Mouse (Mus musculus): ENCODE data around the gene Svbp. TPM values are rescaled to one million over a fixed set of nuclear protein-coding genes. Genes with fewer than 3 reads are reported as not detected.
A peak's percentile ranks its signal among the peaks of the same experiment; 100 is the strongest.

Gene Svbp
- total and polyA plus RNA-seq, 3 experiments: 15.7 to 23.5 (median 15.8) TPM

- Histone ChIP-seq H3K9me3 (replicated peaks; ENCODE audit: low read length) (no peaks in the 10 kb centered on the region), H3K36me3 (replicated peaks in 1 of 2; ENCODE audit: control insufficient read depth in 1 of 2, insufficient read depth in 1 of 2, low read length in 1 of 2) (peaks cover 0 to 8% of the 10 kb centered on the region in 2 experiments), H3K79me2 (replicated peaks; ENCODE audit: control insufficient read depth, extremely low read depth, insufficient read depth, poor library complexity, severe bottlenecking) (no peaks in the 10 kb centered on the region), H3K4me3 (replicated peaks in 1 of 3; ENCODE audit: low read depth in 2 of 3, low read length in 2 of 3, poor library complexity in 1 of 3) (no peak within 1 kb of the TSS), H3K4me1 (ENCODE audit: control insufficient read depth in 1 of 2, insufficient read depth in 2 of 2) (no peaks in the 10 kb centered on the region), H3K27ac (ENCODE audit: insufficient read depth, low read depth) (no peak within 1 kb of the TSS), H3K27me3 (replicated peaks) (peaks cover 3% of the 10 kb centered on the region), H3K9ac (ENCODE audit: insufficient read depth, low read depth) (no peak within 1 kb of the TSS), H3K4me2 (ENCODE audit: insufficient read depth, low read depth, poor library complexity, severe bottlenecking) (no peak within 1 kb of the TSS)
- in situ Hi-C loops (cut with MboI; ENCODE audit: low pct_ligation_motif_present, low pct_unique_long_range_greater_than_20kb, low sequenced_read_pairs): no loop called here
- DNase-seq (ENCODE audit: extremely low read depth): no peak
- dilution Hi-C loops (cut with MboI; ENCODE audit: extremely low pct_ligation_motif_present, extremely low pct_unique_long_range_greater_than_20kb, low sequenced_read_pairs): no loop called here
- TF ChIP-seq GABPA (IDR thresholded peaks at IDR 0.05; ENCODE audit: insufficient replicate concordance, low read depth, low read length) (no peak), TBP (conservative IDR thresholded peaks at IDR 0.05; ENCODE audit: low read depth, low read length) (no peak), E2F4 (IDR thresholded peaks at IDR 0.05; ENCODE audit: insufficient replicate concordance, low read depth, low read length) (no peak), ZC3H11A (IDR thresholded peaks at IDR 0.05; ENCODE audit: low read depth, low read length) (no peak), ETS1 (conservative IDR thresholded peaks at IDR 0.05; ENCODE audit: low read depth, low read length) (no peak), KAT2A (IDR thresholded peaks at IDR 0.05; ENCODE audit: insufficient replicate concordance, low read length) (no peak), JUN (IDR thresholded peaks at IDR 0.05; ENCODE audit: insufficient read depth, low read depth, low read length) (no peak)
Observed at GRCm38 (mm10) chr4:119218169-119218568, 23.1 kb downstream of the Svbp start, which contains the start of gene Tmem269. Tmem269 (minus strand) TSS chr4:119218217.

DNA sequence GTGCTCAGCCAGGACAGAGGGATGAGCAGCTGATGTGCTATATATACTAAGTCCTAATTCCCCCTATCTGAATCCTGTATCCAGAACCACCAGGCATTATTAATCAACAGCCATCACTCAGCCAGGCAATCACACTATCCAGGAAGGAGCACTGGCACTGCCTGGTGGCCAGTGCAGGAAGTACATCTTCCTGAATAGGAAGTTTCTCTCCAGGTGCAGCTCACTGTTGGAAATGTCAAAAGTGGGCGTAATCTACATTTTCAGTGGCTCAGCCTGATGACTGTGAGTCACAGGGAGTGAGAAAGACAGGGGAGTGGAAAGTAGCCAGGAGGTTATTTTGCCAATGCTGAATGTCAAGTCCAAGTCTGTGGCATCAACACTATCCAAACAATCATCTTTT lies 28.6 kb downstream of the Svbp start:
- dilution Hi-C loops (cut with MboI; ENCODE audit: extremely low pct_ligation_motif_present, extremely low pct_unique_long_range_greater_than_20kb, low sequenced_read_pairs): no loop called here
- Histone ChIP-seq H3K27ac (ENCODE audit: insufficient read depth, low read depth) (no peak overlapping the region), H3K9ac (ENCODE audit: insufficient read depth, low read depth) (no peak overlapping the region), H3K36me3 (replicated peaks in 1 of 2; ENCODE audit: control insufficient read depth in 1 of 2, insufficient read depth in 1 of 2, low read length in 1 of 2) (peaks cover 23 to 50% of the 10 kb centered on the region in 2 experiments), H3K4me1 (ENCODE audit: control insufficient read depth in 1 of 2, insufficient read depth in 2 of 2) (peaks cover 6 to 39% of the 10 kb centered on the region in 2 experiments; a peak in 3 of 4 replicates), H3K27me3 (replicated peaks) (no peaks in the 10 kb centered on the region), H3K4me3 (replicated peaks in 1 of 3; ENCODE audit: low read depth in 2 of 3, low read length in 2 of 3, poor library complexity in 1 of 3) (no peak overlapping the region), H3K79me2 (replicated peaks; ENCODE audit: control insufficient read depth, extremely low read depth, insufficient read depth, poor library complexity, severe bottlenecking) (no peaks in the 10 kb centered on the region), H3K4me2 (ENCODE audit: insufficient read depth, low read depth, poor library complexity, severe bottlenecking) (no peak overlapping the region), H3K9me3 (replicated peaks; ENCODE audit: low read length) (no peaks in the 10 kb centered on the region)
- peak; percentile 59 for DNase-seq (ENCODE audit: extremely low read depth)
- in situ Hi-C loops (cut with MboI; ENCODE audit: low pct_ligation_motif_present, low pct_unique_long_range_greater_than_20kb, low sequenced_read_pairs): no loop called here
- TF ChIP-seq CTCF (conservative IDR thresholded peaks at IDR 0.05 in 1 of 2, IDR thresholded peaks at IDR 0.05 in 1 of 2; ENCODE audit: low read depth in 2 of 2, low read length in 2 of 2) (peak; percentile 72 to 91), RAD21 (IDR thresholded peaks at IDR 0.05; ENCODE audit: low read depth, low read length) (peak; percentile 38), EP300 (IDR thresholded peaks at IDR 0.05; ENCODE audit: low read length) (no peak), CHD2 (IDR thresholded peaks at IDR 0.05; ENCODE audit: low read length) (no peak), ELF1 (IDR thresholded peaks at IDR 0.05; ENCODE audit: low read depth, low read length) (peak; percentile 64), SMC3 (IDR thresholded peaks at IDR 0.05; ENCODE audit: low read depth, low read length) (peak; percentile 43; the same call in 1 of the 2 replicates)

- Histone ChIP-seq H3K27me3 (replicated peaks) (no peaks in the 10 kb centered on the region), H3K9ac (ENCODE audit: insufficient read depth, low read depth) (no peak overlapping the region), H3K79me2 (replicated peaks; ENCODE audit: control insufficient read depth, extremely low read depth, insufficient read depth, poor library complexity, severe bottlenecking) (no peaks in the 10 kb centered on the region), H3K9me3 (replicated peaks; ENCODE audit: low read length) (no peaks in the 10 kb centered on the region), H3K36me3 (replicated peaks in 1 of 2; ENCODE audit: control insufficient read depth in 1 of 2, insufficient read depth in 1 of 2, low read length in 1 of 2) (peaks cover 23 to 48% of the 10 kb centered on the region in 2 experiments), H3K4me3 (replicated peaks in 1 of 3; ENCODE audit: low read depth in 2 of 3, low read length in 2 of 3, poor library complexity in 1 of 3) (no peak overlapping the region), H3K27ac (ENCODE audit: insufficient read depth, low read depth) (no peak overlapping the region), H3K4me1 (ENCODE audit: control insufficient read depth in 1 of 2, insufficient read depth in 2 of 2) (peaks cover 6 to 39% of the 10 kb centered on the region in 2 experiments; a peak in 3 of 4 replicates), H3K4me2 (ENCODE audit: insufficient read depth, low read depth, poor library complexity, severe bottlenecking) (no peak overlapping the region)
- dilution Hi-C loops (cut with MboI; ENCODE audit: extremely low pct_ligation_motif_present, extremely low pct_unique_long_range_greater_than_20kb, low sequenced_read_pairs) (no loop called here), in situ Hi-C loops (cut with MboI; ENCODE audit: low pct_ligation_motif_present, low pct_unique_long_range_greater_than_20kb, low sequenced_read_pairs) (no loop called here)
- no peak for DNase-seq (ENCODE audit: extremely low read depth)
- TF ChIP-seq MEF2A (IDR thresholded peaks at IDR 0.05; ENCODE audit: borderline replicate concordance, low read depth, low read length) (no peak), KAT2A (IDR thresholded peaks at IDR 0.05; ENCODE audit: insufficient replicate concordance, low read length) (no peak), ELF1 (IDR thresholded peaks at IDR 0.05; ENCODE audit: low read depth, low read length) (no peak), ZNF384 (IDR thresholded peaks at IDR 0.05; ENCODE audit: low read depth, low read length) (no peak), SMC3 (IDR thresholded peaks at IDR 0.05; ENCODE audit: low read depth, low read length) (no peak), EP300 (IDR thresholded peaks at IDR 0.05; ENCODE audit: low read length) (no peak), UBTF (IDR thresholded peaks at IDR 0.05; ENCODE audit: low read depth, low read length) (no peak), CTCF (conservative IDR thresholded peaks at IDR 0.05 in 1 of 2, IDR thresholded peaks at IDR 0.05 in 1 of 2; ENCODE audit: low read depth in 2 of 2, low read length in 2 of 2) (no peak), ZKSCAN1 (IDR thresholded peaks at IDR 0.05; ENCODE audit: borderline replicate concordance, low read depth, low read length) (no peak), MYC (IDR thresholded peaks at IDR 0.05; ENCODE audit: low read depth, low read length) (no peak), MXI1 (IDR thresholded peaks at IDR 0.05; ENCODE audit: low read depth, low read length) (no peak), BHLHE40 (IDR thresholded peaks at IDR 0.05; ENCODE audit: low read depth, low read length) (no peak), GABPA (IDR thresholded peaks at IDR 0.05; ENCODE audit: insufficient replicate concordance, low read depth, low read length) (no peak), SIN3A (IDR thresholded peaks at IDR 0.05; ENCODE audit: low read length) (no peak), RAD21 (IDR thresholded peaks at IDR 0.05; ENCODE audit: low read depth, low read length) (no peak), CHD1 (IDR thresholded peaks at IDR 0.05; ENCODE audit: low read depth, low read length) (no peak), IRF4 (IDR thresholded peaks at IDR 0.05; ENCODE audit: low read depth, low read length) (no peak), JUN (IDR thresholded peaks at IDR 0.05; ENCODE audit: insufficient read depth, low read depth, low read length) (no peak), RCOR1 (conservative IDR thresholded peaks at IDR 0.05; ENCODE audit: low read depth, low read length) (no peak), ZC3H11A (IDR thresholded peaks at IDR 0.05; ENCODE audit: low read depth, low read length) (no peak)
Observed at GRCm38 (mm10) chr4:119224534-119224933, 29.4 kb downstream of the Svbp start.

Measured in CH12.LX (cell line).